Mouse (Mus musculus) erythroblast, embryonic 14.5 days (primary cell): Measurements from ENCODE around the gene Stxbp2. TPM values are rescaled to one million over a fixed set of nuclear protein-coding genes. Genes with fewer than 3 reads are reported as not detected.

ENCODE experiments used
- H3K27me3 ChIP-seq: 2 replicates; pipeline ENCODE4 v1.6.1; 2012; ENCODE audit warnings: inconsistent platforms; ENCODE audit not compliant: control insufficient read depth
- H3K36me3 ChIP-seq: 2 replicates; pipeline ENCODE4 v1.6.1; 2012; ENCODE audit warnings: mild to moderate bottlenecking, inconsistent platforms; ENCODE audit not compliant: control insufficient read depth
- H3K4me1 ChIP-seq: 2 replicates; pipeline ENCODE4 v1.6.1; 2012; ENCODE audit warnings: inconsistent platforms; ENCODE audit not compliant: control insufficient read depth
- H3K4me3 ChIP-seq: replicated peaks from 2 replicates; pipeline ENCODE3; 2012; ENCODE audit warnings: moderate library complexity, mild to moderate bottlenecking, inconsistent platforms
- H3K9me3 ChIP-seq: 2 replicates; pipeline ENCODE4 v1.6.1; 2012; ENCODE audit warnings: low read length, inconsistent platforms, mixed read lengths; ENCODE audit not compliant: control insufficient read depth
- GATA1 ChIP-seq: IDR thresholded peaks from 2 replicates; pipeline ENCODE4 v1.6.1; 2012; ENCODE audit warnings: low read length, inconsistent platforms, mixed read lengths
- TAL1 ChIP-seq: IDR thresholded peaks from 3 replicates; pipeline ENCODE4 v1.6.1; 2012; ENCODE audit warnings: low read length, inconsistent platforms, mixed read lengths
- polyA plus RNA-seq: library from polyadenylated mRNA; stranded (reverse); fragments of >175 nt; gene quantifications from 2 replicates; pipeline ENCODE4 v1.2.3, GENCODE M21; 2012

Gene Stxbp2
- polyA plus RNA-seq, 1 experiment = 13.3 TPM

- no peak for TF ChIP-seq TAL1
- TF ChIP-seq GATA1 = no peak
- no peaks in the 10 kb centered on the region for H3K27me3 ChIP-seq
- no peak overlapping the region for H3K4me3 ChIP-seq
- H3K4me1 ChIP-seq = no peaks in the 10 kb centered on the region
- peaks cover 2% of the 10 kb centered on the region; the same call in 1 of the 2 replicates for H3K9me3 ChIP-seq
- no peaks in the 10 kb centered on the region; the same call in 1 of the 2 replicates for H3K36me3 ChIP-seq
Observed at GRCm38 (mm10) chr8:3687537-3687936, 56.8 kb downstream of the Stxbp2 start.

- H3K4me1 ChIP-seq = no peaks in the 10 kb centered on the region
- no peaks in the 10 kb centered on the region for H3K27me3 ChIP-seq
- peaks cover 2% of the 10 kb centered on the region; the same call in 1 of the 2 replicates for H3K9me3 ChIP-seq
- H3K36me3 ChIP-seq = no peaks in the 10 kb centered on the region
- no peak overlapping the region for H3K4me3 ChIP-seq
- TF ChIP-seq TAL1 = no peak
- no peak for TF ChIP-seq GATA1
Observed at GRCm38 (mm10) chr8:3690774-3691173, 60.0 kb downstream of the Stxbp2 start.

Other genes with a start within 250 kb of the Stxbp2 start
- 0.32 and 0.56 TPM in 2 replicates for gene Arhgef18, start 237.9 kb upstream of the Stxbp2 start, polyA plus RNA-seq
- 0.06 TPM in 1 of 2 replicates, not detected in the other for gene Pex11g, start 163.3 kb upstream of the Stxbp2 start, polyA plus RNA-seq
- gene Tex45, start 160.1 kb upstream of the Stxbp2 start, polyA plus RNA-seq = not detected in 2 replicates
- 0.07 and 0.20 TPM in 2 replicates for gene Zfp358, start 137.8 kb upstream of the Stxbp2 start, polyA plus RNA-seq
- 10.0 and 15.4 TPM in 2 replicates for gene Mcoln1, start 130.5 kb upstream of the Stxbp2 start, polyA plus RNA-seq
- 1.7 and 1.9 TPM in 2 replicates for gene Pnpla6, start 115.6 kb upstream of the Stxbp2 start, polyA plus RNA-seq
- not detected in 2 replicates for gene C330021F23Rik, start 63.0 kb upstream of the Stxbp2 start, polyA plus RNA-seq
- gene Camsap3, start 43.7 kb upstream of the Stxbp2 start, polyA plus RNA-seq = 0.37 and 0.54 TPM in 2 replicates
- gene Xab2, start 9.6 kb upstream of the Stxbp2 start, polyA plus RNA-seq = 4.2 and 4.7 TPM in 2 replicates
- 12.7 and 17.8 TPM in 2 replicates for gene Pet100, start 9.4 kb upstream of the Stxbp2 start, polyA plus RNA-seq
- gene Pcp2, start 5.4 kb upstream of the Stxbp2 start, polyA plus RNA-seq = not detected in 2 replicates
- not detected in 2 replicates for gene Retn, start 24.8 kb downstream of the Stxbp2 start, polyA plus RNA-seq
- gene Mcemp1, start 34.8 kb downstream of the Stxbp2 start, polyA plus RNA-seq = not detected in 2 replicates
- not detected in 2 replicates for gene Fcor, start 41.4 kb downstream of the Stxbp2 start, polyA plus RNA-seq
- 0.90 and 0.92 TPM in 2 replicates for gene Trappc5, start 45.3 kb downstream of the Stxbp2 start, polyA plus RNA-seq
- gene Fcer2a, start 63.2 kb downstream of the Stxbp2 start, polyA plus RNA-seq = not detected in 2 replicates
- 0.03 TPM in 1 of 2 replicates, not detected in the other for gene Clec4g, start 89.7 kb downstream of the Stxbp2 start, polyA plus RNA-seq
- gene Cd209a, start 118.0 kb downstream of the Stxbp2 start, polyA plus RNA-seq = not detected in 2 replicates
- not detected in 2 replicates for gene Cd209e, start 223.4 kb downstream of the Stxbp2 start, polyA plus RNA-seq
- gene Cd209d, start 247.6 kb downstream of the Stxbp2 start, polyA plus RNA-seq = not detected in 2 replicates